Mouse (Mus musculus): ENCODE data around the gene Galnt4.

Gene Galnt4

DNA sequence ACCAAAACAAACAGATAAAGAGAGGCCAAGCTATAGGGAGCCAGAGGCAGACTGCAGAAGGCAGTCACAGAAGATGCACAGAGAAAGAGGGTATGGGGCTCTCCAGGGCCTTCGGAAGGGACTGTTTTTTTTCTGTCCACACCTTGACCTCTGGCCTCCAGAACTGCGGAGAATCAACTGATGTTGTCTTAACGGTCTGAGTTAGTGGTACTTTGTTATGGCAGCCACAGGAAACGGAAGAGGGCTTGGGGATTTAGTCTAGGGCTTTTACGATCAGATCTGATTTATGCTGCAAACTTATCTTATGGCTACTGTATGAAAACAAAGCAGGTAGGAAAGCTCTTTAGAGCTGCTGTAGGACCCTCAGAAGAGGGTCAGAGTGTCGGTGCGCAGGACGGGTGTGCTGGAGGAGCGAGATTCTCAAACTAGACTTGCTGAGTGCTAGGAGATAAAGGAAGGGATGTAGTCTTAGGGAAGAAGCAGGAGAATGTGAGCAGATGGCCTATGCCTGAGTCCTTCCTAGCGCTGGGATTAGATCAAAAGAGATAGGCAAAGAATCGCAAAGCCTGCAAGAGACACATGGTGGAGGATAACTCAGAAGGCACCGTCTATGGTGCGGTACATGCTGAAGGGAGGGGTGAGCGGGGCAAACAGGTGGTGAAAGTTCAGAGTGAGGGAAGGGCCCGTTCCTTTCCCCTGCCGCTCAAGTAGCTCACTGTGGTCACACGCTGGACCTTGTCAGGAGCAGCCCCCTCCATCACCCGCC lies 7.7 kb downstream of the Galnt4 start:
- no peak for DNase-seq (ENCODE audit: low read depth, low spot score)

- DNase-seq (ENCODE audit: low read depth, low spot score): no peak
These were observed 8.3 kb downstream of the Galnt4 start for GRCm38 (mm10) chr10:99116237-99116632.

GRCm38 (mm10) chr10:99116650-99117615 lies 9.0 kb downstream of the Galnt4 start:
- no peak for DNase-seq (ENCODE audit: low read depth, low spot score)

DNA sequence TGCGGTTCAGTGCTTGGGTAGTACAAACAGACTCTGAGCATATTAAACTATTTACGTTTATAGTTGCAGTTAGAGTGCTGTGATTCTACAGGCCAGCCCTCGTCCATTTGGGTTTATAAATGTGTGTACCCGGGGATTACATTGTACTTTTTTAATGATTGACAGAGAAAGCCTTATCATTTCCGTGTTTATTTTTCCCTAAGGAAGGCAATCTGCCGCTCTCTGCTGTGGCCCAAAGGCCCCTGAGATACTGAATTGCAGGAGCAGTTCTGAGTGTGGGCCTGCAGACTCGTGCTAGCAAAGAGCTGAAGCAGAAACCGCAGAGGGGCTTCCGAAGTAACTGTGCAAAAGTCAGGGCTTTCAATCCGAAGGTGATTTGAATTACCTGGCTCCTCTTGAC lies 9.9 kb downstream of the Galnt4 start:
- no peak for DNase-seq (ENCODE audit: low read depth, low spot score)

DNA sequence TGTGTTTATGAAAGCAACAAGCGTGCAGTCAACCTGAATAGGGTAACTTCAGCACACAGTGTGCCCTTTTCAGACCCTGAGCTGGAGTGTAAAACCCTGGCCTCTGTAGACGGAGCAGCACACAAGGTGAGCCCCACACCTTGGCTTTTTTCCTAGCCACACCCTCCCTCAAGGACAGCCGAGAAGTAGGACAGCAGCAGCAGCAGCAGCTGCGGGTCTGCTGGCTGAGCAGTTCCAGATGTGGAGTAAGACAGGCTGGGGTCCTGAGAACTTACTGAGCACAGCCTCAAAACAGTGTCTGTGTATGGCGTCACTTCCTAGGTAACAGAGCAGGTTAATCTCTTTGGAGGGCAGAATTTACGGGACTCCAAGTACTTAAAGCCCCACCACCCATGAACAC lies 10.7 kb downstream of the Galnt4 start:
- DNase-seq (ENCODE audit: low read depth, low spot score): no peak

DNA sequence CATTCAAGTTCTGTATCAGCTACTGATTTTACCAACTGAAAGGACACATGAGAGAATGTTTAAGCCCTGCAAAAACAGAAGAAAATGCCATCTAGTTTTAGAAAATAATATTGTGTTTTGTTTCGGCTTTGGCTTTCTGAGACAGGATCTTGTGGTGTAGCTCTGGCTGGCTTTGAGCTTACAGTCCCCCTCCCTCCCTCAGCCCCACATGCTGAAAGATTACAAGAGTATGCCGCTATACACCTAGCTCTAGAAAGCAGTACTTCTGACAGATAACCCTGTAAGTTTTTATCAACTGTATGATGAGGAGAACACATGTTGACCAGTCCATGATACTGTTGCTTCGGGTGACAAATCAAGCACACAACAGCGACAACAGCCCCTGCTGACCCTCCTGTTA lies 11.5 kb downstream of the Galnt4 start:
- no peak for DNase-seq (ENCODE audit: low read depth, low spot score)

GRCm38 (mm10) chr10:99126225-99126624 lies 18.3 kb downstream of the Galnt4 start, which contains the start of gene Phxr2:
Phxr2 (minus strand) TSS chr10:99126325.
- DNase-seq (ENCODE audit: low read depth, low spot score): no peak

DNA sequence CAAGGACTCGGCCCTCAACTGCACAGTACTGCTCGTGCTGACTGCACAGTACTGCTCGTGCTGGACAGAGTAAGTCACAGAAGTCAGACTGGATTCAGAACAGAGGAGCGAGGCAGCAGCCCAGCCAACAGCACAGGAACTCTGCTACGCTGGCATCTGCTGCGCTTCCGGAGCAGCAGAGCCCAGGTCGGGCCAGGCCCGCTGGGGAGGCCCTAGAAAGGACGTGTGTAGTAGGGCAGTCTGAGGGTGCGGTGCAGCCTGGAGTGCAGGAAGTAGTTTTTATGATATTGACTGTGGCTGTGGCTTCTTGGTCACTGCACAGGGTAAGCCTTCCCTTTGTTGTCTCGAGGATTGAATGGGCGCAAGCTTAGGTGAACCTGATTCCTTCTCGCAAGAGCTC lies 19.0 kb downstream of the Galnt4 start:
- DNase-seq (ENCODE audit: low read depth, low spot score): no peak

- DNase-seq (ENCODE audit: low read depth, low spot score): no peak
These were observed 19.8 kb downstream of the Galnt4 start for GRCm38 (mm10) chr10:99127691-99128261.

GRCm38 (mm10) chr10:99130611-99131010 lies 22.7 kb downstream of the Galnt4 start:
- DNase-seq (ENCODE audit: low read depth, low spot score): no peak

DNA sequence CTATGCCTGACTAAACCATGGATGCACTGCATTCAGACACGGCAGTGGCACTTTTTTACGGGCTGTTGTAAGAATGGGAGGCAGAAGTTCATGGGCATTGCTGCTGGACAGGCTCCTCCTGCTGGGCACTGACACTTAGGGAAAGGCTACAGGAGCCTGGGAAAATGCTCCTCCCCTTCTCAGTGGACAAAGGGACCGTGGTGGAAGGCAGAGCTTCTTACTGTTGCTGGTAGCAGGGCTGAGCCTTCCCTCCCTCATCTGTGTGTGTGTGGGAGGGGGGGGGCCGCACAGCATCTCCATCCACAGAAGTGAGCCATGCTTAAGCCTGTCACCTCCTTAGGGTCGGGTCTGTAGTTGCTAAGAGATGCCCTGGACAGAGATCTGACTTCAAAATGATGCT lies 23.3 kb downstream of the Galnt4 start:
- no peak for DNase-seq (ENCODE audit: low read depth, low spot score)

GRCm38 (mm10) chr10:99132189-99132588 lies 24.2 kb downstream of the Galnt4 start:
- DNase-seq (ENCODE audit: low read depth, low spot score): no peak

DNA sequence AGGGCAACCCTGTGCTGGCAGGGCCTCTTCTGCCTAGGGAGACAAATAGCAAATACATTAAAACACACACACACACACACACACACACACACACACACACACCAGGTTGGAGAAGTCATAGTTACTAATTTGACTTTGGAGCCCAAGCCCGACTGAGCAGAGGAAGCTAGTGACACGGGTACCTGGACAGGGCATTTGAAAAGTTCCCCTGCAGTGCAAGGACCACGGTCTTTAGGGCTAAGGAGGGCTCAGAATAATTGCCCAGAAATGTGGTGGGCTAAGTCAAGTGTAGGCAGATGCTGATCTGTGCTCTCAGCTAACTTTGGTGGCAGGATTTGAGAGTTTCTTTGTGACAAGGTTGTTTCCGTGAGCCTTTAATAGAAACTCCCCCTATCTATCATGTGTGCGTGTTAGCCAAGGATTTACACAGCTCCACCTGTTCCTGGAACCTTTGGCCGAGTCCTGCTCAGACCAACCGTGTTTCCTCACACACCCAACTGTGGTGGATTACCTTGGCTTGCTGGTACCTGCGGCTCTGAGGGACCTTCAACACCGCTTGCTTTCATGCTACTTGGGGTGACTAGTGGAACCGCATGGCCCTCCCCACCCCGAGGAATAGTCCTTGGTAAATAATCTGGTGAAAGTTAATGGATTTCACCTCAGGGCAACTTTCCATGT lies 24.8 kb downstream of the Galnt4 start:
- no peak for DNase-seq (ENCODE audit: low read depth, low spot score)

GRCm38 (mm10) chr10:99133321-99133875 lies 25.4 kb downstream of the Galnt4 start:
- DNase-seq (ENCODE audit: low read depth, low spot score): no peak

- DNase-seq (ENCODE audit: low read depth, low spot score): no peak
These were observed 28.4 kb downstream of the Galnt4 start for GRCm38 (mm10) chr10:99136337-99136736.

DNA sequence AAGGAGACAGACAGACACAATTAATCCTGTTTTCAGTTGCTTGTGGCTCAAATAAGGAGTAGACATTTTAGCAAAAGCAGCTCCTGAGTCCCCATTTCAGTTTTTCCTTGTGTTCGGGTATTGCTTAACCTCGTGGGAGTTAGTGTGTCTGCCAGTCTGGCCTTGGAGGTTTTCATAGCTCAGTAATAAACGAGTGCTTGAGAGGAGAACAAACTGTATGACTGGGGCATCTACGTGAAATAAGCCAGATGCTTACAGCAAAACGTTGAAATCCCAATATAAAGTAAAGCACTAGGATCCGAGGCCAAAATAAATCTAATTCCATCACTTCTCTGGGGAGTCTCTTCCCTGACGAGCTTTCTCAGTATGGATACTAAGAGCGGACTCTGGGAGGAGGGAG lies 37.7 kb downstream of the Galnt4 start:
- no peak for DNase-seq (ENCODE audit: low read depth, low spot score)

- DNase-seq (ENCODE audit: low read depth, low spot score): no peak
These were observed 38.6 kb downstream of the Galnt4 start for GRCm38 (mm10) chr10:99146596-99146995.

DNA sequence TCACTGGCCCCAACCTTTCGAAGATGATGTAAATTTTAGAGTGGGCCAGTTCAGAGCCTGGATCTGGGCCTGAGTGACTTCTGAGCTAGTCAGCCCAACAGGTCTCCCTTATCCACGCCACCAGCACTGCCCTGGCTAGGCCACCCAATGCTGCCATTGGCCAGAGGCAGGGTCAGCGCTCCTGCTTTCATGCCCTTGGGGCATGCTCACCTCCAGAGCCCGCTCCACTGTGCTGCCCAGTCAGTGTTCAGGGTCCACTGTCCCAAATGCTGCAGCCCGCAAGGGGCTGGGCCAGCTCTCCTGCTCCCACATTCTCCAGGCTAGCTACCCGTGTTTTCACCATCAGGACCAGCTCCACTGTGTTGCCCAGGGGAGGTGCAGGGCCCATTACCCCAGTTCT lies 42.1 kb downstream of the Galnt4 start:
- no peak for DNase-seq (ENCODE audit: low read depth, low spot score)

DNA sequence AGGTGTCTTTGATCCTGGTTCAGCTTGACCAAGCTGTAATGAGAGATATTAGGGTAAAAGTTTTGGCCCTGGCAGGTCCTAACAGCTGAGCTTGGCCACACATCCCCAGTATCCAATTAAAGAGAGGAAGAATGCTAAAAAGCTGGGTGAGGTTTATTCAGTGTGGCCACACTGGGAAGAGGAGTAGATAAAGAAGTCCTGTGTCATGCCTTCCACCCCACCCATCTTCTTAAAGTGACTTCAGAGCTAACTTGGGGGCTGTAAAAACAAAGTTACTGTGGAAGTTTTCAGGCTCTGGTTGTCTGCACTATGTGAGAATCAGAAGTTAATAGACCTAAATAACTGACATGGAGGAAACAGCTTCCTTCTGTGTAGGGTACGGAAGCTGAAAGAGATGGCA lies 43.6 kb downstream of the Galnt4 start:
- no peak for DNase-seq (ENCODE audit: low read depth, low spot score)

DNA sequence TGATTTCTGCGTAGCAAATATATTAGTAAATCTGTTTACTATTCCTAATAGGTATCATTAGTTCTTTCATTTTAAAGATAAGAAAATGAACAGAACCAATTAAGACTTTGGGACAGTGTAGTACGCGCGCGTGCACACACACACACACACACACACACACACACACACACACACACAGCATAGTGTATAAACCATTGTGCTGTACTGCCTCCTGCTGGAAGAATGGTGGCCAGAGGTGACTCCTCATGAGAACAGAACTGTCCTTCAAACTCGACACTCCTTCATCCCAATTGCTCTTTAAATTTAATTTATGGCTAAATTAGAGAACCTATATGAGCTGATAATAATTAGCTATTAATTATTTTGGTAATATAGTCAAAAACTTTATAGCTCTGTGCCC lies 44.1 kb downstream of the Galnt4 start:
- DNase-seq (ENCODE audit: low read depth, low spot score): no peak

GRCm38 (mm10) chr10:99154635-99155034 lies 46.7 kb downstream of the Galnt4 start:
- DNase-seq (ENCODE audit: low read depth, low spot score): no peak
